Mouse (Mus musculus): Measurements from ENCODE around the gene Zfp975. TPM values are rescaled to one million over a fixed set of nuclear protein-coding genes. Genes with fewer than 3 reads are reported as not detected.
"Not testable (repeated sequence)": the region's sequence is repeated elsewhere in the genome, so short reads cannot be mapped to it uniquely, and the experiment has no call there.

The Zfp975 gene
- polyA plus RNA-seq, 1 experiment from 2014 or later, result 7.1 TPM

- H3K27ac ChIP-seq (replicated peaks; ENCODE audit: low read depth, low read length); H3K9me3 ChIP-seq (ENCODE audit: control insufficient read depth, low read length); DNase-seq (ENCODE audit: low spot score); H3K4me1 ChIP-seq (ENCODE audit: control insufficient read depth, insufficient read depth, low read length); H3K27me3 ChIP-seq (replicated peaks; ENCODE audit: control insufficient read depth, insufficient read depth, low read length); H3K36me3 ChIP-seq (ENCODE audit: control insufficient read depth, insufficient read depth, low read length); ATAC-seq (ENCODE audit: low read depth): not testable (repeated sequence)
- Histone ChIP-seq H3K4me3 (ENCODE audit: low read depth, low read length) (peak overlapping the region; percentile 42), H3K4me2 (ENCODE audit: low read depth, low read length) (peak overlapping the region; percentile 48), H3K9ac (ENCODE audit: low read depth, low read length) (peak overlapping the region; percentile 19; the same call in 1 of the 2 replicates)
- WGBS, result 17% methylated on average over 3 of the region's 3 CpGs
Observed at GRCm38 (mm10) chr7:42643120-42643620, 49.4 kb downstream of the Zfp975 start.

DNA sequence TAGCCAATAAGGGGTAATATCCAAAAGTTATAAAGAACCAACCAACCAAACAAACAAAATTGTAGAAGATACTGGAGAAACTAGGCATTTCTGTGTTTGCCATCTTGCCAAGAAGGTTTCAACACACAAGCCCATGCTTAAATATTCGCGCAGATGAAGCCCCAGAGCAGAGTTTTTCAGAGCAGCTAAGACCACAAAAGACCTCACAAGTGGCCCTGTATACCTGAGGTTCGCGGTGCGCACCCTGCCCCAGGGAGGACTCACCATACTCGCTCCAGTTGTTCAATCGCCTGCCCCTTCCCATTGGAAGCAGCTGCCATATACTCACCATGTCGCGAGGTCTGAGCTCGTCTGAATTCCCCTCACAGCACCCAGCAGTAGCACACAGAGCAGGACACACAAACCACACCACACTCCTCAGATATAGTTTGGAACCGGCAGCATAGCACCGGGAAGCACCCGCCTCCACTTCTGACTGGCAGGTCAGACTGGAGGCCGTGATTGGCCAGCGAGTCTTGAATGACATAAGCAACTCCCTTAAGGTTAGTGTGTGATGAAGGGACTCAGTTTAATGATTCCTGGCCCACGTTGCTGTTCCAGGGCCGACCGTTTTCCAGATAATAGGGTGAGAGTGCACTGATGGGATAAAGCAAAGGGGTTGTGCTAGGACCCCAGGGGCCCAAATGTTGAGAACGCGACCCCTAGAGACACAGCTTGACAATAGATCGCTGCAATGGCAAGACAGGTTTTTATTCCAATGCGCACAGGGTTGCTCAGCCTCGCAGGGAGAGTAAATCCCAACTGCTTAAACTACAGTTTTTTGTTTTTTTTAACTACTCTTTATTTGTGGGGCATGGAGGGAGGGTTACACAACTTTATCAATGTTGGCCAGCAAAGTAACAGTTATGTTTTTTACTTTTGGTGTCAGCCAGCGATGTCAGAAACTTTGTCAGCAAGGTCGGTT, 50.1 kb downstream of the Zfp975 start, which contains the start of gene Zfp976:
Gene Zfp976, minus strand, starts transcription at position 437 of the 964 bp plus-strand sequence.
- peak within 1 kb of the TSS; percentile 54 for H3K9ac ChIP-seq (ENCODE audit: low read depth, low read length)
- H3K27me3 ChIP-seq (replicated peaks; ENCODE audit: control insufficient read depth, insufficient read depth, low read length); H3K9me3 ChIP-seq (ENCODE audit: control insufficient read depth, low read length); H3K27ac ChIP-seq (replicated peaks; ENCODE audit: low read depth, low read length); H3K4me1 ChIP-seq (ENCODE audit: control insufficient read depth, insufficient read depth, low read length); H3K36me3 ChIP-seq (ENCODE audit: control insufficient read depth, insufficient read depth, low read length): not testable (repeated sequence)
- 3% methylated on average over 25 of the region's 25 CpGs for WGBS
- DNase-seq (ENCODE audit: low spot score), result peak; percentile 91
- peak within 1 kb of the TSS; percentile 42 for H3K4me3 ChIP-seq (ENCODE audit: low read depth, low read length)
- ATAC-seq (ENCODE audit: low read depth), result peak; percentile 98
- H3K4me2 ChIP-seq (ENCODE audit: low read depth, low read length), result peak within 1 kb of the TSS; percentile 48

GRCm38 (mm10) chr7:42631031-42631430, 61.5 kb downstream of the Zfp975 start:
- not testable (repeated sequence) for H3K4me1 ChIP-seq (ENCODE audit: control insufficient read depth, insufficient read depth, low read length); H3K36me3 ChIP-seq (ENCODE audit: control insufficient read depth, insufficient read depth, low read length); H3K27me3 ChIP-seq (replicated peaks; ENCODE audit: control insufficient read depth, insufficient read depth, low read length); DNase-seq (ENCODE audit: low spot score); H3K4me3 ChIP-seq (ENCODE audit: low read depth, low read length); H3K9ac ChIP-seq (ENCODE audit: low read depth, low read length); H3K27ac ChIP-seq (replicated peaks; ENCODE audit: low read depth, low read length); H3K4me2 ChIP-seq (ENCODE audit: low read depth, low read length); ATAC-seq (ENCODE audit: low read depth)
- H3K9me3 ChIP-seq (ENCODE audit: control insufficient read depth, low read length), result peaks cover 15% of the 10 kb centered on the region; the same call in 1 of the 2 replicates

Other genes with a start within 250 kb of the Zfp975 start
- not detected in 2 replicates for gene 4933421I07Rik, start 244.6 kb downstream of the Zfp975 start, polyA plus RNA-seq (2014; fragmentation: Nextera tagmentation; extraction: Ambion mirVana)
- gene Zfp141, start 187.0 kb downstream of the Zfp975 start, polyA plus RNA-seq (2014; fragmentation: Nextera tagmentation; extraction: Ambion mirVana), result 7.6 and 8.1 TPM in 2 replicates
- not detected in 2 replicates for gene Gm21028, start 114.2 kb downstream of the Zfp975 start, polyA plus RNA-seq (2014; fragmentation: Nextera tagmentation; extraction: Ambion mirVana)
- gene Zfp977, start 100.2 kb downstream of the Zfp975 start, polyA plus RNA-seq (2014; fragmentation: Nextera tagmentation; extraction: Ambion mirVana), result 1.7 and 1.9 TPM in 2 replicates
- gene Zfp976, start 50.2 kb downstream of the Zfp975 start, polyA plus RNA-seq (2014; fragmentation: Nextera tagmentation; extraction: Ambion mirVana), result 0.99 and 1.2 TPM in 2 replicates
- not detected in 2 replicates for gene Gm17067, start 34.3 kb upstream of the Zfp975 start, polyA plus RNA-seq (2014; fragmentation: Nextera tagmentation; extraction: Ambion mirVana)
- not detected in 2 replicates for gene Vmn2r62, start 100.8 kb upstream of the Zfp975 start, polyA plus RNA-seq (2014; fragmentation: Nextera tagmentation; extraction: Ambion mirVana)
- not detected in 2 replicates for gene Gm2381, start 174.5 kb upstream of the Zfp975 start, polyA plus RNA-seq (2014; fragmentation: Nextera tagmentation; extraction: Ambion mirVana)
- not detected in 2 replicates for gene Vmn2r63, start 241.1 kb upstream of the Zfp975 start, polyA plus RNA-seq (2014; fragmentation: Nextera tagmentation; extraction: Ambion mirVana)

All from embryonic facial prominence, embryonic 14.5 days (tissue).